Mouse (Mus musculus) heart, postnatal 0 days (tissue): ENCODE results near the gene Rpl3. TPM values are rescaled to one million over a fixed set of nuclear protein-coding genes. Genes with fewer than 3 reads are reported as not detected.

Source experiments
- ATAC-seq: fragments of 200-750 bp; cut with Nextera tagmentation; 2 replicates; pipeline ENCODE4 v1.8.0; 2017; ENCODE audit warnings: low read depth, moderate number of reproducible peaks, moderate library complexity; ENCODE audit not compliant: insufficient read depth
- DNase-seq: peaks from one replicate; pipeline ENCODE4 v3.0.0-alpha.2; 2016; ENCODE audit warnings: low spot score
- H3K27ac ChIP-seq: fragments of 300-500 bp; sonication (generic); 2 replicates; pipeline ENCODE4 v1.5.1; 2014; ENCODE audit warnings: low read depth, mild to moderate bottlenecking
- H3K27me3 ChIP-seq: fragments of 300-500 bp; sonication (generic); 2 replicates; pipeline ENCODE4 v1.6.1; 2014; ENCODE audit warnings: low read length, mixed read lengths; ENCODE audit not compliant: control insufficient read depth, insufficient read depth
- H3K36me3 ChIP-seq: fragments of 300-500 bp; sonication (generic); replicated peaks from 2 replicates; pipeline ENCODE4 v1.6.1; 2014; ENCODE audit warnings: low read length, mixed read lengths; ENCODE audit not compliant: control insufficient read depth, insufficient read depth
- H3K4me1 ChIP-seq: fragments of 300-500 bp; sonication (generic); 2 replicates; pipeline ENCODE4 v1.6.1; 2014; ENCODE audit warnings: antibody characterized with exemption; ENCODE audit not compliant: control insufficient read depth, insufficient read depth
- H3K4me2 ChIP-seq: fragments of 300-500 bp; sonication (generic); 2 replicates; pipeline ENCODE4 v1.6.1; 2014; ENCODE audit warnings: low read depth, mild to moderate bottlenecking, low read length, moderate library complexity
- H3K4me3 ChIP-seq: fragments of 300-500 bp; sonication (generic); 2 replicates; pipeline ENCODE4 v1.5.1; 2014; ENCODE audit warnings: low read depth, low read length
- H3K9ac ChIP-seq: fragments of 300-500 bp; sonication (generic); replicated peaks from 2 replicates; pipeline ENCODE4 v1.6.1; 2014; ENCODE audit warnings: low read depth, low read length, mixed read lengths
- H3K9me3 ChIP-seq: fragments of 300-500 bp; sonication (generic); replicated peaks from 2 replicates; pipeline ENCODE4 v1.6.1; 2016; ENCODE audit warnings: low read length; ENCODE audit not compliant: control insufficient read depth
- CTCF ChIP-seq: IDR thresholded peaks from 2 replicates; pipeline ENCODE4 v1.5.1; 2016; ENCODE audit warnings: antibody characterized with exemption, control low read depth, low read depth
- EP300 ChIP-seq: IDR thresholded peaks from 2 replicates; pipeline ENCODE4 v1.6.1; 2016; ENCODE audit warnings: antibody characterized with exemption, low read depth
- WGBS: fragments of 180-500 bp; shearing (Covaris S2); extraction: QIAGEN DNeasy Blood & Tissue Kit; methylation state at CpG from one replicate; pipeline ENCODE4 v1.1.7; 2014; 5-methylcytosine and 5-hydroxymethylcytosine counted together
- polyA plus RNA-seq: library from polyadenylated mRNA; unstranded; fragments of >200 nt; fragmentation: Nextera tagmentation; extraction: Ambion mirVana; gene quantifications from 2 replicates; pipeline ENCODE4 v1.2.1, GENCODE M21; 2015
- total RNA-seq: library from RNA; depleted of rRNA; stranded (reverse); fragments of >200 nt; gene quantifications from 2 replicates; pipeline ENCODE4 v1.2.3, GENCODE M21; 2014; ENCODE audit warnings: low replicate concordance

The Rpl3 gene
- total and polyA plus RNA-seq, 2 experiments from 2014 or later = 480 to 763 TPM

DNA sequence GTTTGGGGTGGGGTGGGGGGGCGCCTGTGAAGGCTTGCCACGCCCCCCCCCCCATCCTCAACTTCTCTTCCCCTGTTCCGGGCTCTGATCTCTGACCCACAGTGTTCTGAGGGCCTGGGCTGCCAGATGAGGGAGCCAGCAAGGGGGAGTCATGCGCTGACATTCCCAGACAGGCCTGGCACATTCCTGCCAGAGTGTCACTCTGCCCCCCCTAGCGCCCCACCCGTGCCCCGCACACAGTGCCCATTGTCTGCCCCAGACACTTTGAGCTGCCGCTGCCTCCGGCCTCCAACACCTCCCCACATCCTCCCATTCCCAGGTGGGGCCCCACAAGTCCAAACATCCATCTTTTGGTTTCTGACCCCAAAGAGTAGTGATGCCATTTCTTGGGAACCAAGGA is 29.3 kb downstream of the Rpl3 start:
- Histone ChIP-seq H3K4me2 (no peak overlapping the region), H3K4me1 (no peaks in the 10 kb centered on the region), H3K27ac (no peak overlapping the region), H3K4me3 (no peak overlapping the region), H3K9me3 (no peaks in the 10 kb centered on the region), H3K27me3 (no peaks in the 10 kb centered on the region), H3K36me3 (no peaks in the 10 kb centered on the region), H3K9ac (no peak overlapping the region)
- DNase-seq = no peak
- TF ChIP-seq EP300 = no peak
- no peak for TF ChIP-seq CTCF
- ATAC-seq = no peak
- 66% methylated on average over 8 of the region's 9 CpGs for WGBS

GRCm38 (mm10) chr15:80061071-80061550 is 30.6 kb downstream of the Rpl3 start:
- Histone ChIP-seq H3K4me2 (no peak overlapping the region), H3K9me3 (no peaks in the 10 kb centered on the region), H3K36me3 (no peaks in the 10 kb centered on the region), H3K4me3 (no peak overlapping the region), H3K27me3 (no peaks in the 10 kb centered on the region), H3K27ac (no peak overlapping the region), H3K9ac (no peak overlapping the region), H3K4me1 (no peaks in the 10 kb centered on the region)
- ATAC-seq (no peak), DNase-seq (no peak)
- TF ChIP-seq EP300 (no peak), CTCF (no peak)
- WGBS = 76% methylated on average over 4 of the region's 4 CpGs

GRCm38 (mm10) chr15:80060356-80061070 is 31.2 kb downstream of the Rpl3 start:
- no peak overlapping the region for H3K4me2 ChIP-seq
- no peaks in the 10 kb centered on the region for H3K27me3 ChIP-seq
- no peak overlapping the region for H3K27ac ChIP-seq
- no peak for DNase-seq
- no peaks in the 10 kb centered on the region for H3K9me3 ChIP-seq
- no peaks in the 10 kb centered on the region for H3K4me1 ChIP-seq
- WGBS = 91% methylated on average over 8 of the region's 8 CpGs
- no peaks in the 10 kb centered on the region for H3K36me3 ChIP-seq
- no peak overlapping the region for H3K9ac ChIP-seq
- no peak for ATAC-seq
- H3K4me3 ChIP-seq = no peak overlapping the region
- TF ChIP-seq EP300 (no peak), CTCF (no peak)

DNA sequence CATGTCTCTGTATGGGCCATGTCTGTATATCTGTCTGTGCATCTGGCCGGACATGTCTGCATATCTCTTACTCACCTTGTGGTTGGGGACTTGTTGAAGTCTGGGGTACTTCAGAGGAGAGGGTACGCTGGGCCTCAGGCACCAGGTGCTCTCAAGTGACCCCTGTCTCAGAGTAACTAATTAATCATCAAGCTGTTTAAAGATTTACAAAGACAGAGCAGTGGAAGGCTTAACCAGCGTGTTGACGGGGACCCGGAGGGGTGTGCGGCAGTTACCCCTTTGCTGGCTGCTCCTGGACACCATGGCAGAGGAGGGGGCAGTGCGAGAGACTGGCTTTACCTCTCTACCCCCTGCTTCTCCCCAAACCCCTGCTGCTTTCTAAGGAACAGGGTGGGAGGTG is 32.1 kb downstream of the Rpl3 start:
- Histone ChIP-seq H3K27ac (no peak overlapping the region), H3K27me3 (no peaks in the 10 kb centered on the region), H3K9me3 (no peaks in the 10 kb centered on the region), H3K36me3 (no peaks in the 10 kb centered on the region), H3K4me1 (0 out of 2 replicates have a peak, but pooled peaks cover 1% of the 10 kb centered on the region), H3K9ac (no peak overlapping the region), H3K4me2 (no peak overlapping the region), H3K4me3 (no peak overlapping the region)
- DNase-seq (no peak), ATAC-seq (no peak)
- TF ChIP-seq EP300 (no peak), CTCF (no peak)
- WGBS = 86% methylated on average over 7 of the region's 7 CpGs

DNA sequence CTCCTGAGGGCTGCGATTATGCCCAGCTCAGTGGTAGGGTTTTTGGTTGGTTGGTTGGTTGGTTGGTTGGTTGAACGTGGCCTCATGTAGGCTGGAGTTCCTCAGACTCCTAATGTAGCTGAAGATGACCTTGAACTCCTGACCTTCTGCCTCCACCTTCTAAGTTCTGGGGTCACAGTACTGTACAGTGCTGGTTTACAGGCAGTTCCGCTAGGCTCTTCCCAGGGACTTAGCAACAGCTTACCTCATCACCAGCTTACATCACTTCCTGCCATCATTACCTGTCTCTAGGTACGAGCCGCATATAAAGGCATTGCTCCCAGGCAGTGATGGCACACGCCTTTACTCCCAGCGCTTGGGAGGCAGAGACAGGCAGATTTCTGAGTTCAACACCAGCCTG is 33.5 kb downstream of the Rpl3 start:
- H3K27me3 ChIP-seq = no peaks in the 10 kb centered on the region
- no peak for ATAC-seq
- H3K4me3 ChIP-seq = no peak overlapping the region
- H3K9me3 ChIP-seq = no peaks in the 10 kb centered on the region
- DNase-seq = no peak
- no peak overlapping the region for H3K9ac ChIP-seq
- no peaks in the 10 kb centered on the region for H3K36me3 ChIP-seq
- no peak for TF ChIP-seq CTCF
- TF ChIP-seq EP300 = no peak
- peaks cover 12% of the 10 kb centered on the region for H3K4me1 ChIP-seq
- no peak overlapping the region for H3K27ac ChIP-seq
- H3K4me2 ChIP-seq = no peak overlapping the region
- WGBS = 87% methylated on average over 7 of the region's 7 CpGs
